Mouse (Mus musculus) embryo, embryonic 11 days (tissue): Measurements from ENCODE around the gene Zfp182.

Experiments used
- DNase-seq: peaks from one replicate; pipeline ENCODE4 v3.0.0-alpha.2; 2015

Gene Zfp182

GRCm38 (mm10) chrX:21061866-21062543, at the start of gene Zfp182:
Gene Zfp182, minus strand, starts transcription at chrX:21062316.
- peak; percentile 88 for DNase-seq

- no peak for DNase-seq
Measured at GRCm38 (mm10) chrX:21089867-21090239, 27.7 kb upstream of the Zfp182 start.

GRCm38 (mm10) chrX:21088983-21089866, 27.1 kb upstream of the Zfp182 start, which contains the start of gene Zfp300:
Gene Zfp300, minus strand, starts transcription at chrX:21089527.
- DNase-seq, result peak; percentile 79

GRCm38 (mm10) chrX:21088645-21088982, 26.5 kb upstream of the Zfp182 start:
- DNase-seq, result no peak

GRCm38 (mm10) chrX:21068106-21068505, 6.0 kb upstream of the Zfp182 start, which contains the start of gene Spaca5:
Gene Spaca5, plus strand, starts transcription at chrX:21068406.
- DNase-seq, result no peak

GRCm38 (mm10) chrX:21062544-21062890, 401 bp upstream of the Zfp182 start:
- DNase-seq, result no peak

GRCm38 (mm10) chrX:21061460-21061859, 656 bp downstream of the Zfp182 start:
- no peak for DNase-seq

- no peak for DNase-seq
Measured at GRCm38 (mm10) chrX:20980901-20981300, 81.2 kb downstream of the Zfp182 start.
